Mouse (Mus musculus): ENCODE data around the gene C1qtnf1. TPM values are rescaled to one million over a fixed set of nuclear protein-coding genes. Genes with fewer than 3 reads are reported as not detected.

Gene C1qtnf1
- total and polyA plus RNA-seq, 2 experiments from 2014 or later, result 5.8 to 7.8 TPM

- no peak for ATAC-seq (ENCODE audit: insufficient read depth, low read depth)
- Histone ChIP-seq H3K4me3 (ENCODE audit: low read depth, low read length) (no peak overlapping the region), H3K27me3 (ENCODE audit: control insufficient read depth, insufficient read depth, low read length) (no peaks in the 10 kb centered on the region; the same call in 1 of the 2 replicates), H3K27ac (ENCODE audit: low read depth) (no peak overlapping the region), H3K36me3 (replicated peaks; ENCODE audit: control insufficient read depth, insufficient read depth, low read length) (0 out of 2 replicates have a peak, but pooled peaks cover 6% of the 10 kb centered on the region), H3K9ac (replicated peaks; ENCODE audit: low read depth, low read length) (no peak overlapping the region), H3K4me1 (ENCODE audit: control insufficient read depth, insufficient read depth) (no peaks in the 10 kb centered on the region), H3K9me3 (replicated peaks; ENCODE audit: control insufficient read depth, low read length) (no peaks in the 10 kb centered on the region), H3K4me2 (ENCODE audit: low read depth, low read length) (no peak overlapping the region)
- no peak for DNase-seq (ENCODE audit: low spot score)
- no peak for TF ChIP-seq CTCF (IDR thresholded peaks at IDR 0.05; ENCODE audit: low read depth)
- TF ChIP-seq EP300 (IDR thresholded peaks at IDR 0.05; ENCODE audit: low read depth), result no peak
- 79% methylated on average over 8 of the region's 8 CpGs for WGBS
Measured at GRCm38 (mm10) chr11:118448385-118448784, 20.4 kb downstream of the C1qtnf1 start.

- no peaks in the 10 kb centered on the region for H3K9me3 ChIP-seq (replicated peaks; ENCODE audit: control insufficient read depth, low read length)
- H3K27me3 ChIP-seq (ENCODE audit: control insufficient read depth, insufficient read depth, low read length), result no peaks in the 10 kb centered on the region
- H3K36me3 ChIP-seq (replicated peaks; ENCODE audit: control insufficient read depth, insufficient read depth, low read length), result 0 out of 2 replicates have a peak, but pooled peaks cover 6% of the 10 kb centered on the region
- H3K4me3 ChIP-seq (ENCODE audit: low read depth, low read length), result no peak overlapping the region
- no peak overlapping the region for H3K4me2 ChIP-seq (ENCODE audit: low read depth, low read length)
- DNase-seq (ENCODE audit: low spot score) (no peak), ATAC-seq (ENCODE audit: insufficient read depth, low read depth) (no peak)
- 76% methylated on average over 6 of the region's 6 CpGs for WGBS
- TF ChIP-seq CTCF (IDR thresholded peaks at IDR 0.05; ENCODE audit: low read depth) (no peak), EP300 (IDR thresholded peaks at IDR 0.05; ENCODE audit: low read depth) (no peak)
- H3K27ac ChIP-seq (ENCODE audit: low read depth), result no peak overlapping the region
- H3K4me1 ChIP-seq (ENCODE audit: control insufficient read depth, insufficient read depth), result no peaks in the 10 kb centered on the region
- H3K9ac ChIP-seq (replicated peaks; ENCODE audit: low read depth, low read length), result no peak overlapping the region
Measured at GRCm38 (mm10) chr11:118451211-118451610, 23.2 kb downstream of the C1qtnf1 start.

DNA sequence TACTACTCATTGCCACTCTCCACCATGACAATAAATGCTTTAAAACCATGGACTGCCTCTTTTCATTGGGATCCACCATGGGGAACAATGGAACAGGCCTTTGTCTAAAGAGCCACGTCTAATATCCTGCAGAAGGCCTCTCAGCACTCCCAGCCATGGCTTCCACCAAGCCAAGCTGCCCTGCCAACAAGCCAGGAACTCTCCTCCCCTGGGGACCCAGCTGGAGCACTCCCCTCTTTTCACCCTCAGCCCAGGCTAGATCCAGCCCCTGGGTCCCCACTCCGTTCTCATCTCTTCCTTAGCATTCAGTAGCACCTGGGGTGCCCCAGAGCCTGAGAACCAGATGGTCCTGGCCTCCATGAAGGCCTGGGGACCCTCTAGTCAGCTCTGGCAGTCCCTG, 25.0 kb downstream of the C1qtnf1 start:
- H3K36me3 ChIP-seq (replicated peaks; ENCODE audit: control insufficient read depth, insufficient read depth, low read length), result 0 out of 2 replicates have a peak, but pooled peaks cover 5% of the 10 kb centered on the region
- H3K4me2 ChIP-seq (ENCODE audit: low read depth, low read length), result no peak overlapping the region
- no peak overlapping the region for H3K9ac ChIP-seq (replicated peaks; ENCODE audit: low read depth, low read length)
- no peaks in the 10 kb centered on the region for H3K4me1 ChIP-seq (ENCODE audit: control insufficient read depth, insufficient read depth)
- H3K27ac ChIP-seq (ENCODE audit: low read depth), result no peak overlapping the region
- TF ChIP-seq CTCF (IDR thresholded peaks at IDR 0.05; ENCODE audit: low read depth), result no peak
- no peak for TF ChIP-seq EP300 (IDR thresholded peaks at IDR 0.05; ENCODE audit: low read depth)
- no peak for DNase-seq (ENCODE audit: low spot score)
- ATAC-seq (ENCODE audit: insufficient read depth, low read depth), result no peak
- H3K9me3 ChIP-seq (replicated peaks; ENCODE audit: control insufficient read depth, low read length), result no peaks in the 10 kb centered on the region
- whole genome bisulfite sequencing, result 64% methylated on average over 2 of the region's 2 CpGs
- H3K4me3 ChIP-seq (ENCODE audit: low read depth, low read length), result no peak overlapping the region
- H3K27me3 ChIP-seq (ENCODE audit: control insufficient read depth, insufficient read depth, low read length), result no peaks in the 10 kb centered on the region

DNA sequence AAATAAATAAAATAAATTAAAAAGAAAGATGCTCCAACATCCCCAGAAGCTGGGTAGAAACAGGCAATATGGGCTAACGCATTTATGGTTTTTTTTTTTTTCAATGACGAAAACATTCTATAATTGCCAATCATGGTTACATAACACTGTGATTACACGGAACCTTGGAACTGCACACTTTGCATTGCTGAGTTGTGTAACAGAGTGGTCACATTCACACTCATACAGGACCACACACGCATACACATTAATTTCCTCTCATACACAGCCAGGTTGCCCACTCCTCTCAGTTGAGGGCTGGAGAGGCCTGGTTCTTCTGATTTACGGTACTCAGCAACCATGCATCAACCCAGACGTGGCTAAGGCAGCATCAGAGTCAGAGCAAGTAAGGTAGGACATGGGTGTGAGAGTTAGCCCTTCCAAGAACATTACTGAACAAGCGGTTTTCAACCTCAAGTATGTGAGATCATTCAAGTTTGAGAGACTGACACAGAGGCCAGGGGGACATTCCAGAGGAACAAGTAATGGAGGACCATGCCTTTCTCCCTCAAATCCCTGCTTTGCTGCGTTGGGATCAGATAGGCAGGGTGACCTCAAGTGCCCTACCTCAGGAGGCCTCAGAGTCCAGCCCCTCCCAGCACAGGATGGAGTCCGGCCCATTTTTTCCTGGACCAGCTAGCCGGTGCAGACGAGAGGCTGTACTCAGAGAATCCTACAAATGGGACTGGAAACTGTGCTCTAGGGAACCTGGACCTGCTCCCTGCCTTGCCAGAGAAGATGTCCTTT, 26.1 kb downstream of the C1qtnf1 start:
- Histone ChIP-seq H3K9me3 (replicated peaks; ENCODE audit: control insufficient read depth, low read length) (no peaks in the 10 kb centered on the region), H3K4me1 (ENCODE audit: control insufficient read depth, insufficient read depth) (no peaks in the 10 kb centered on the region), H3K27me3 (ENCODE audit: control insufficient read depth, insufficient read depth, low read length) (no peaks in the 10 kb centered on the region), H3K4me3 (ENCODE audit: low read depth, low read length) (no peak overlapping the region), H3K27ac (ENCODE audit: low read depth) (no peak overlapping the region), H3K9ac (replicated peaks; ENCODE audit: low read depth, low read length) (no peak overlapping the region), H3K36me3 (replicated peaks; ENCODE audit: control insufficient read depth, insufficient read depth, low read length) (no peaks in the 10 kb centered on the region), H3K4me2 (ENCODE audit: low read depth, low read length) (no peak overlapping the region)
- 70% methylated on average over 11 of the region's 11 CpGs for WGBS
- TF ChIP-seq EP300 (IDR thresholded peaks at IDR 0.05; ENCODE audit: low read depth) (no peak), CTCF (IDR thresholded peaks at IDR 0.05; ENCODE audit: low read depth) (no peak)
- DNase-seq (ENCODE audit: low spot score), result no peak
- ATAC-seq (ENCODE audit: insufficient read depth, low read depth), result no peak

GRCm38 (mm10) chr11:118455788-118456187, 27.8 kb downstream of the C1qtnf1 start:
- Histone ChIP-seq H3K4me2 (ENCODE audit: low read depth, low read length) (no peak overlapping the region), H3K9me3 (replicated peaks; ENCODE audit: control insufficient read depth, low read length) (0 out of 2 replicates have a peak, but pooled peaks cover 6% of the 10 kb centered on the region), H3K9ac (replicated peaks; ENCODE audit: low read depth, low read length) (no peak overlapping the region), H3K36me3 (replicated peaks; ENCODE audit: control insufficient read depth, insufficient read depth, low read length) (no peaks in the 10 kb centered on the region), H3K4me1 (ENCODE audit: control insufficient read depth, insufficient read depth) (no peaks in the 10 kb centered on the region), H3K27ac (ENCODE audit: low read depth) (no peak overlapping the region), H3K4me3 (ENCODE audit: low read depth, low read length) (no peak overlapping the region), H3K27me3 (ENCODE audit: control insufficient read depth, insufficient read depth, low read length) (no peaks in the 10 kb centered on the region)
- no peak for DNase-seq (ENCODE audit: low spot score)
- WGBS, result 56% methylated on average over 6 of the region's 6 CpGs
- no peak for ATAC-seq (ENCODE audit: insufficient read depth, low read depth)
- TF ChIP-seq EP300 (IDR thresholded peaks at IDR 0.05; ENCODE audit: low read depth), result no peak
- no peak for TF ChIP-seq CTCF (IDR thresholded peaks at IDR 0.05; ENCODE audit: low read depth)
